Mouse (Mus musculus) kidney, adult 8-10 months (tissue): Measurements from ENCODE around the gene Actn4.

Experiments
- DNase-seq, 2 experiments: peaks; one replicate each; pipeline ENCODE4 v3.0.0; 2022

Actn4 gene

GRCm38 (mm10) chr7:28949298-28949697 is 12.8 kb downstream of the Actn4 start:
- no peak for DNase-seq

GRCm38 (mm10) chr7:28948746-28949145 is 13.4 kb downstream of the Actn4 start:
- no peak for DNase-seq

- DNase-seq: no peak
Observed at GRCm38 (mm10) chr7:28946271-28946610, 15.9 kb downstream of the Actn4 start.

- no peak for DNase-seq
Observed at GRCm38 (mm10) chr7:28945416-28946270, 16.5 kb downstream of the Actn4 start.

GRCm38 (mm10) chr7:28944756-28945415 is 17.3 kb downstream of the Actn4 start:
- DNase-seq: no peak

- DNase-seq: no peak
Observed at GRCm38 (mm10) chr7:28943451-28944180, 18.5 kb downstream of the Actn4 start.

- DNase-seq: peak in 1 of 2 experiments; percentile 60
Observed at GRCm38 (mm10) chr7:28941542-28941941, 20.6 kb downstream of the Actn4 start.

- no peak for DNase-seq
Observed at GRCm38 (mm10) chr7:28941129-28941528, 21.0 kb downstream of the Actn4 start.

GRCm38 (mm10) chr7:28939418-28940183 is 22.5 kb downstream of the Actn4 start:
- peak; percentile 59 to 66 for DNase-seq

- DNase-seq: no peak
Observed at GRCm38 (mm10) chr7:28938654-28939053, 23.5 kb downstream of the Actn4 start.

- DNase-seq: no peak
Observed at GRCm38 (mm10) chr7:28936787-28937186, 25.4 kb downstream of the Actn4 start.

- DNase-seq: no peak
Observed at GRCm38 (mm10) chr7:28933825-28934224, 28.3 kb downstream of the Actn4 start.

- DNase-seq: peak in 1 of 2 experiments; percentile 61
Observed at GRCm38 (mm10) chr7:28932421-28933041, 29.6 kb downstream of the Actn4 start.

GRCm38 (mm10) chr7:28931695-28932039 is 30.5 kb downstream of the Actn4 start:
- no peak for DNase-seq

GRCm38 (mm10) chr7:28931032-28931694 is 31.0 kb downstream of the Actn4 start:
- DNase-seq: peak; percentile 67 to 91

- peak in 1 of 2 experiments; percentile 51 for DNase-seq
Observed at GRCm38 (mm10) chr7:28930320-28931031, 31.7 kb downstream of the Actn4 start.

GRCm38 (mm10) chr7:28929381-28929780 is 32.8 kb downstream of the Actn4 start:
- peak; percentile 87 to 89 for DNase-seq

- DNase-seq: no peak
Observed at GRCm38 (mm10) chr7:28926172-28926571, 36.0 kb downstream of the Actn4 start.

- peak; percentile 92 to 95 for DNase-seq
Observed at GRCm38 (mm10) chr7:28925317-28925716, 36.8 kb downstream of the Actn4 start.

- no peak for DNase-seq
Observed at GRCm38 (mm10) chr7:28924802-28925201, 37.3 kb downstream of the Actn4 start.

- peak in 1 of 2 experiments; percentile 63 for DNase-seq
Observed at GRCm38 (mm10) chr7:28923865-28924291, 38.3 kb downstream of the Actn4 start.
